In the genomic region with DNA sequence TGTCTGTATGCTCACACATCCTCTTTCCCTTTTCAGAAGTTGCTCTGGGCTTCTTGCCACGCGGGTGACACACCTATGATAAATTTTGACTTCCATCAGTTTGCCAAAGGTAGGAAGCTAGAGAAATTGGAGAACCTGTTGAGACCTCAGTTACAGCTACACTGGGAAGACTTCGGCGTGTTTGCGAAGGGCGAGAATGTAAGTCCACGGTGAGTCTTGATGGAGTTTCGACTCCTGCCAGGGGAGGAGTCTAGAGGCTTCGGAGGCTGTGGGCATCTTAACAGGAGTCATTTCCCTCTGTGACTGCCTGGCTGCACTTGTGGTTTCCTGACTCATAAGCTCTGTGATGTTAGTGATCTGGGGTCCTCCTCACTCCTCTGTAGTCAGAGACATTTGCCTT, we compare ENCODE assay signal across 10 mouse cellular contexts.
A peak's percentile ranks its signal among the peaks of the same experiment; 100 is the strongest.
DNase-seq lines count a peak whose midpoint lies in the region; ATAC-seq and TF ChIP-seq lines count a peak whose summit lies in the region.
"Had no signal": no experiment of that assay in that cellular context is flagged by ENCODE, and none has a peak within 500 bp of the region (broad histone marks: within the 10 kb centered on the region; RNA-seq: fewer than 3 reads in every experiment).

No protein-coding gene starts in this region.

- no peak overlapping the region for H3ac ChIP-seq in myocyte (ENCODE audit: control insufficient read depth, insufficient read length)

- 54% methylated on average over 9 of the region's 9 CpGs for WGBS in lung, adult 2 months

- peak overlapping the region; percentile 97 for H3K27ac ChIP-seq in bone marrow macrophage, adult 2 months (ENCODE audit: insufficient read depth, low read depth, low read length)
- no peak overlapping the region; the same call in 1 of the 2 replicates for H3K27ac ChIP-seq in left cerebral cortex, adult 2 months
- H3K27ac ChIP-seq: hindbrain, embryonic 14.5 days had no signal

- H3K4me3 ChIP-seq in lung, adult 2 months (replicated peaks; ENCODE audit: extremely low read depth, low read depth, low read length): no peak overlapping the region
- H3K4me3 ChIP-seq in bone marrow macrophage, adult 2 months (ENCODE audit: insufficient read depth, low read length): peak overlapping the region; percentile 26
- H3K4me3 ChIP-seq in myocyte: no peak overlapping the region
- no peak overlapping the region for H3K4me3 ChIP-seq in left cerebral cortex, adult 2 months

- no peak for TF ChIP-seq CTCF in lung, adult 2 months (IDR thresholded peaks at IDR 0.05; ENCODE audit: insufficient read depth, low read length)
- no peak for TF ChIP-seq CTCF in bone marrow macrophage, adult 2 months (IDR thresholded peaks at IDR 0.05; ENCODE audit: low read depth, low read length)
- TF ChIP-seq CTCF in left cerebral cortex, adult 2 months (IDR thresholded peaks at IDR 0.05): no peak

- peaks cover 30% of the 10 kb centered on the region for H3K4me1 ChIP-seq in lung, adult 2 months (ENCODE audit: control insufficient read depth, insufficient read depth, low read length)
- H3K4me1 ChIP-seq in bone marrow macrophage, adult 2 months (ENCODE audit: control insufficient read depth, insufficient read depth, low read length): peaks cover 45% of the 10 kb centered on the region

- intact Hi-C loops in left cerebral cortex, adult 2 months (cut with DNase I): loop anchor here (2.0 to 5.0 kb wide), 2 partner anchors 31 to 211 kb away; no protein-coding TSS in a partner anchor

- peak; percentile 21 for DNase-seq in lung, adult 2 months
- no peak for DNase-seq in lung, postnatal 4 days
- peak; percentile 53 for DNase-seq in CD4-positive helper T cell, adult 2 months (ENCODE audit: low read depth, low spot score)
- DNase-seq in urinary bladder, postnatal 10 days (ENCODE audit: low spot score): no peak
- no peak for DNase-seq in left cerebral cortex, adult 2 months (ENCODE audit: extremely low spot score in 1 of 2, low spot score in 2 of 2)
- DNase-seq: thymus, postnatal 14 days had no signal

- peaks cover 44% of the 10 kb centered on the region for H3K36me3 ChIP-seq in myocyte (ENCODE audit: control insufficient read depth, insufficient read depth)

- peak overlapping the region; percentile 50 for H3K4me2 ChIP-seq in myocyte (ENCODE audit: low read depth)
- H3K4me2 ChIP-seq: hindbrain, embryonic 14.5 days had no signal

- no peak for TF ChIP-seq POLR2A in lung, adult 2 months (IDR thresholded peaks at IDR 0.05; ENCODE audit: borderline replicate concordance, extremely low read depth, low read depth, low read length)
- no peak for TF ChIP-seq POLR2A in bone marrow macrophage, adult 2 months (IDR thresholded peaks at IDR 0.05; ENCODE audit: borderline replicate concordance, low read depth, low read length)
- no peak for TF ChIP-seq POLR2A in myocyte (IDR thresholded peaks at IDR 0.05; ENCODE audit: insufficient read length, low read depth)

- no peak for ATAC-seq in inflammation-experienced regulatory T-cells, adult 6 months

- H3K27me3 ChIP-seq in myocyte (ENCODE audit: control insufficient read depth, insufficient read depth, insufficient read length): no peaks in the 10 kb centered on the region

- H3K79me2 ChIP-seq in myocyte (ENCODE audit: control insufficient read depth, insufficient read depth): peaks cover 11% of the 10 kb centered on the region

TF ChIP-seq in myocyte, 11 proteins besides CTCF, POLR2A, EP300 and RAD21:
- TF ChIP-seq CEBPB (IDR thresholded peaks at IDR 0.05; ENCODE audit: insufficient read depth, poor library complexity, severe bottlenecking) (no peak), USF1 (IDR thresholded peaks at IDR 0.05; ENCODE audit: low read depth) (no peak), TCF3 (IDR thresholded peaks at IDR 0.05; ENCODE audit: insufficient read length, low read depth) (no peak), MYOG (IDR thresholded peaks at IDR 0.05; ENCODE audit: control insufficient read depth in 1 of 3, insufficient read depth in 1 of 3, insufficient read length in 2 of 3, low read depth in 2 of 3) (no peak), MYOD1 (IDR thresholded peaks at IDR 0.05; ENCODE audit: control insufficient read depth in 1 of 3, insufficient read length in 2 of 3, low read depth in 2 of 3) (no peak), REST (IDR thresholded peaks at IDR 0.05; ENCODE audit: insufficient read depth, insufficient read length) (no peak), SRF (IDR thresholded peaks at IDR 0.05; ENCODE audit: control insufficient read depth, insufficient read length, low read depth) (no peak)

Comparison
In these comparisons a context has a peak if more than half of its experiments do, and no peak if none do; other contexts are left out.
1. DNase-seq: peak in lung, adult 2 months (single experiment) and CD4-positive helper T cell, adult 2 months (single experiment); none in lung, postnatal 4 days (0 of 2), urinary bladder, postnatal 10 days (single experiment) and left cerebral cortex, adult 2 months (0 of 2).